Comparison of ENCODE assay signal across 9 mouse cellular contexts in genomic region chr3:96669727-96670468, GRCm38 (mm10). TPM values are rescaled to one million over a fixed set of nuclear protein-coding genes. Genes with fewer than 3 reads are reported as not detected.
A peak's percentile ranks its signal among the peaks of the same experiment; 100 is the strongest.
DNase-seq lines count a peak whose midpoint lies in the region; ATAC-seq and TF ChIP-seq lines count a peak whose summit lies in the region.
"Had no signal": no experiment of that assay in that cellular context is flagged by ENCODE, and none has a peak within 500 bp of the region (broad histone marks: within the 10 kb centered on the region; RNA-seq: fewer than 3 reads in every experiment).

Gene Ankrd35, plus strand, starts transcription at chr3:96670131.

- peak within 1 kb of the TSS; percentile 55 for H3K27ac ChIP-seq in ES-Bruce4 (ENCODE audit: insufficient read depth, low read length)
- H3K27ac ChIP-seq in forebrain, embryonic 13.5 days, result no peak within 1 kb of the TSS
- no peak within 1 kb of the TSS for H3K27ac ChIP-seq in liver, embryonic 15.5 days (replicated peaks)
- no peak within 1 kb of the TSS for H3K27ac ChIP-seq in neural tube, embryonic 12.5 days
- H3K27ac ChIP-seq: macrophage had no signal

- H3K9me3 ChIP-seq in ES-Bruce4 (replicated peaks; ENCODE audit: control insufficient read depth, insufficient read depth, low read length, poor library complexity, severe bottlenecking), result no peaks in the 10 kb centered on the region
- H3K9me3 ChIP-seq in forebrain, embryonic 13.5 days (replicated peaks), result no peaks in the 10 kb centered on the region
- H3K9me3 ChIP-seq in liver, embryonic 15.5 days (replicated peaks), result no peaks in the 10 kb centered on the region
- no peaks in the 10 kb centered on the region for H3K9me3 ChIP-seq in neural tube, embryonic 12.5 days

- 6% methylated on average over 35 of the region's 35 CpGs for WGBS in forebrain, embryonic 13.5 days
- WGBS in liver, embryonic 15.5 days (ENCODE audit: insufficient replicate concordance), result 3% methylated on average over 35 of the region's 35 CpGs
- 5% methylated on average over 35 of the region's 35 CpGs for WGBS in neural tube, embryonic 12.5 days

- ATAC-seq in cerebellum, adult (ENCODE audit: insufficient number of reproducible peaks, low FRiP score, low TSS enrichment), result peak; percentile 84
- ATAC-seq in forebrain, embryonic 13.5 days, result peak; percentile 94
- peak; percentile 90 for ATAC-seq in liver, embryonic 15.5 days (ENCODE audit: insufficient read depth)
- ATAC-seq in neural tube, embryonic 12.5 days (ENCODE audit: low FRiP score, low read depth), result peak; percentile 86

- no peaks in the 10 kb centered on the region for H3K27me3 ChIP-seq in ES-Bruce4 (ENCODE audit: control insufficient read depth, insufficient read depth, low read length, poor library complexity, severe bottlenecking)
- peaks cover 14% of the 10 kb centered on the region for H3K27me3 ChIP-seq in forebrain, embryonic 13.5 days
- H3K27me3 ChIP-seq in liver, embryonic 15.5 days, result peaks cover 48% of the 10 kb centered on the region
- H3K27me3 ChIP-seq in neural tube, embryonic 12.5 days (replicated peaks), result peaks cover 8% of the 10 kb centered on the region

- peak; percentile 82 to 85 for DNase-seq in heart, postnatal 10 days
- peak; percentile 86 to 92 for DNase-seq in kidney, postnatal 4 days
- peak; percentile 78 for DNase-seq in telencephalon, adult 2 months (ENCODE audit: low read depth, low spot score)

- no peak for TF ChIP-seq POLR2A in ES-Bruce4 (IDR thresholded peaks at IDR 0.05; ENCODE audit: insufficient read depth, low read length)

- TF ChIP-seq CTCF in ES-Bruce4 (IDR thresholded peaks at IDR 0.05; ENCODE audit: low read depth, low read length), result peak; percentile 17

- H3K4me2 ChIP-seq in forebrain, embryonic 13.5 days, result peak within 1 kb of the TSS; percentile 75
- H3K4me2 ChIP-seq in liver, embryonic 15.5 days, result peak within 1 kb of the TSS; percentile 76
- H3K4me2 ChIP-seq in neural tube, embryonic 12.5 days (replicated peaks), result peak within 1 kb of the TSS; percentile 65

- peak; percentile 13; the same call in 1 of the 2 replicates for TF ChIP-seq EP300 in ES-Bruce4 (IDR thresholded peaks at IDR 0.05; ENCODE audit: insufficient read depth, low read depth, low read length)

- no peak within 1 kb of the TSS for H3K9ac ChIP-seq in ES-Bruce4 (ENCODE audit: low read depth, poor library complexity, severe bottlenecking)
- H3K9ac ChIP-seq in forebrain, embryonic 13.5 days, result peak within 1 kb of the TSS; percentile 54
- H3K9ac ChIP-seq in liver, embryonic 15.5 days, result peak within 1 kb of the TSS; percentile 15; the same call in 1 of the 2 replicates
- H3K9ac ChIP-seq in neural tube, embryonic 12.5 days, result peak within 1 kb of the TSS; percentile 29; the same call in 1 of the 2 replicates

- H3K36me3 ChIP-seq in ES-Bruce4 (ENCODE audit: control insufficient read depth, insufficient read depth, low read length, poor library complexity, severe bottlenecking), result no peaks in the 10 kb centered on the region
- H3K36me3 ChIP-seq in forebrain, embryonic 13.5 days (ENCODE audit: poor library complexity, severe bottlenecking), result no peaks in the 10 kb centered on the region
- H3K36me3 ChIP-seq in liver, embryonic 15.5 days (replicated peaks), result no peaks in the 10 kb centered on the region
- H3K36me3 ChIP-seq in neural tube, embryonic 12.5 days, result no peaks in the 10 kb centered on the region

- intact Hi-C loops in heart, postnatal 10 days (cut with DNase I), result loop anchor here (5.0 kb wide), 1 partner anchor 37 kb away; the partner anchor contains the start of gene Nudt17

- peak within 1 kb of the TSS; percentile 61 for H3K4me3 ChIP-seq in ES-Bruce4 (ENCODE audit: low read depth, low read length)
- H3K4me3 ChIP-seq in forebrain, embryonic 13.5 days, result peak within 1 kb of the TSS; percentile 46
- H3K4me3 ChIP-seq in liver, embryonic 15.5 days (replicated peaks), result peak within 1 kb of the TSS; percentile 47
- H3K4me3 ChIP-seq in neural tube, embryonic 12.5 days, result peak within 1 kb of the TSS; percentile 32

- H3K4me1 ChIP-seq in ES-Bruce4 (ENCODE audit: control insufficient read depth, insufficient read depth, low read length), result peaks cover 12% of the 10 kb centered on the region
- peaks cover 7% of the 10 kb centered on the region for H3K4me1 ChIP-seq in forebrain, embryonic 13.5 days
- peaks cover 14% of the 10 kb centered on the region for H3K4me1 ChIP-seq in liver, embryonic 15.5 days (replicated peaks)
- H3K4me1 ChIP-seq in neural tube, embryonic 12.5 days, result peaks cover 4% of the 10 kb centered on the region; the same call in 1 of the 2 replicates

RNA-seq across cellular contexts. Expression of gene Ankrd35, which starts in this region (rescaled TPM):
- 3.5 and 3.7 TPM in 2 replicates for polyA plus RNA-seq in ES-Bruce4 (2011; ENCODE audit: insufficient read depth, insufficient read length, low read depth, missing spikeins)
- 0.57 and 2.3 TPM in 2 replicates for polyA plus RNA-seq in forebrain, embryonic 13.5 days (2015; fragmentation: Nextera tagmentation; extraction: Ambion mirVana)
- under 1 TPM; 0.55 to 0.60 TPM for total RNA-seq in heart, postnatal 10 days (2021)
- polyA plus RNA-seq in liver, embryonic 15.5 days (2015; fragmentation: Nextera tagmentation; extraction: Ambion mirVana), result 0.33 and 0.53 TPM in 2 replicates
- polyA plus RNA-seq in neural tube, embryonic 12.5 days (2016; fragmentation: Nextera tagmentation; extraction: Ambion mirVana), result 0.55 and 0.65 TPM in 2 replicates

Comparison
In these comparisons a context has a peak if more than half of its experiments do, and no peak if none do; other contexts are left out.
1. Peak in DNase-seq in heart, postnatal 10 days; RNA of the gene not detected or under 1 TPM.
2. Peak in ATAC-seq, H3K4me3 ChIP-seq, H3K9ac ChIP-seq and H3K4me2 ChIP-seq in liver, embryonic 15.5 days; RNA of the gene not detected or under 1 TPM.
3. Peak in ATAC-seq, H3K4me3 ChIP-seq, H3K9ac ChIP-seq and H3K4me2 ChIP-seq in neural tube, embryonic 12.5 days; RNA of the gene not detected or under 1 TPM.